Mouse (Mus musculus) liver, adult 2 months (tissue): ENCODE data around the gene Clcn2.

Experiments
- CTCF ChIP-seq: fragments of 200-500 bp; IDR thresholded peaks from 2 replicates; pipeline ENCODE4 v1.5.1; 2011; ENCODE audit warnings: low read depth, low read length, control low read depth
- POLR2A ChIP-seq: fragments of 200-500 bp; IDR thresholded peaks from 2 replicates; pipeline ENCODE4 v1.6.1; 2011; ENCODE audit warnings: low read length, control low read depth; ENCODE audit not compliant: insufficient read depth; ENCODE audit errors: extremely low read depth

GRCm38 (mm10) chr16:20692241-20692965, 25.1 kb downstream of the Clcn2 start:
- no peak for TF ChIP-seq CTCF
- no peak for TF ChIP-seq POLR2A
